Mouse (Mus musculus) brain, embryonic 14.5 days (tissue): Measurements from ENCODE around the gene Kcnq1.

Experiments
- CTCF ChIP-seq: fragments of 200-500 bp; IDR thresholded peaks from 2 replicates; pipeline ENCODE4 v1.5.1; 2012; ENCODE audit warnings: inconsistent platforms, mild to moderate bottlenecking, moderate library complexity, borderline replicate concordance; ENCODE audit not compliant: insufficient read depth, insufficient read length; ENCODE audit errors: extremely low read depth
- POLR2A ChIP-seq: fragments of 200-500 bp; IDR thresholded peaks from 2 replicates; pipeline ENCODE4 v1.6.1; 2012; ENCODE audit warnings: mild to moderate bottlenecking, inconsistent platforms, borderline replicate concordance; ENCODE audit not compliant: poor library complexity, insufficient read depth, insufficient read length, severe bottlenecking; ENCODE audit errors: extremely low read depth

- TF ChIP-seq CTCF = no peak
- no peak for TF ChIP-seq POLR2A
Measured at GRCm38 (mm10) chr7:143159446-143159845, 53.3 kb downstream of the Kcnq1 start.
